Mouse (Mus musculus) small intestine, adult 2 months (tissue): Measurements from ENCODE around the gene Abhd2.

Source experiments
- CTCF ChIP-seq: fragments of 200-500 bp; IDR thresholded peaks from 2 replicates; pipeline ENCODE4 v1.5.1; 2012; ENCODE audit warnings: low read depth, mild to moderate bottlenecking, control low read depth, inconsistent platforms, low read length, moderate library complexity, mixed read lengths; ENCODE audit not compliant: insufficient replicate concordance, insufficient read length; ENCODE audit errors: extremely low read depth
- POLR2A ChIP-seq: fragments of 200-500 bp; IDR thresholded peaks from 2 replicates; pipeline ENCODE4 v1.6.1; 2012; ENCODE audit warnings: low read depth, mild to moderate bottlenecking, control low read depth, inconsistent platforms, low read length, moderate library complexity

DNA sequence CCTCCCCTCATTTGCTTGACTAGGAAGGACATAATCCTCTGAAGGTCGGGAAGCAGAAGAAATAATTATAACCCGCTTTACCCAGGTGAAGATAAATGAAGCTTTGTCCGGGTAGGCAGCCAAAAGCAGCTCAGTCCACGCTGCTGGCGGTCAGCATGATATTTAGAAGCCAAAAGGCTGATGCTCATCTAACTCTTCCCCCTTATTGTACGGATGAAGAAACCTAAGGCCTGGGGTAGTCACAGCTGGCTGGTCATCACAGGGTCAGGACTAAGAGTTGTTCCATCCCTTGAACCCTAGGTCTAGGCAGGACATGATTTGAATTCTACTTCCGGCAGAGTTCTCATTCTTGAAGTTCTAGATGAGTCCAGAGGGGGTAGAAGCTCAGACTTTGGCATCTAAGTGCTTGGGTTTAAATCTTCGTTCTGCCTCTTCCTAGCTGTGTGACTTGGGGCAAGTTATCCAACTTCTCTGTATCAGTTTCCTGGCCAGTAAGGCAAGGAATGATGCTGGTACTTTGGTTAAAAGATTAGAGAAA is 1.5 kb downstream of the Abhd2 start:
- TF ChIP-seq CTCF (no peak), POLR2A (no peak)
